12 mouse cellular contexts compared by ENCODE assay signal in the genomic region with DNA sequence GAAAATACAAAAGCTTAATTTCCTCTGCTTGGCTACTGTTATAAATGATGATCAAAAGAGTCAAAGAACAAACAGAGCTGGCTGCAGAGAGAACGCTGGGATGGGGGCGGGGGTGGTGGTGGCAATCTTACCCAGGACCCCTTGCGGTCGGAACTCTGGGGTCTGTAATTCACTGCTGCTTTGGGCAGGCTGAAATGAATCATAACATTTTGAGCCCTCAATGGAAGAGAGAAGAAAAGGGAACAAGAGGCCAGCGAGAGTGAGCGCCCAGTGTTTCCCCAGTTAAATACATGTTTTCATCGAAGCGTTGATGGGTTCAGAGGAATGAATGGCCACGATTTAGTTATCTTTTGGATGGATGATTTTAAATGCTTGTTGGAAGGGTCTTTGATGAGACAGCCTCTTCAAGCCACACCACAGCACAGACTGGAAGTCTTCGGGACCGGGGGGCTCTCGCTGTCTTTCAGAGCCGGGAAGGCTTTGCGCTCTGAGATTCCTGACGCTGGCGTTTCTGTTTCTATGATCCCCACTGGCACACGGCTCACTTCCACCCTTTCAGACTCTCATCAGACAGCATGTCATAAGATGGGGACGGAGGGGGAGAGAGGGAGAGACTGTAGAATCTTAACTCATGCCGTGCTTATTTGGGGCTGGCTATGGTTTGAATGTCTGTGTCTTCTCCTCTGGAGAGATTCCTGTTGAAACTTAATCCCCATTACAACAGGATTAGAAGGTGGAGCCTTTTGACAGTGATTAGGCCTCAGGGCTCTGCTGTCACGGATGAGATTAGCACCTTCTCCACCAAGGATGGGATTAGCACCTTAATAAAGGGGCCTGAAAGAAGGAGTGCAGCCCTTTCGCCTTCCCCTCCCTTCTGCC. TPM values are rescaled to one million over a fixed set of nuclear protein-coding genes. Genes with fewer than 3 reads are reported as not detected.
DNase-seq lines count a peak whose midpoint lies in the region; ATAC-seq lines count a peak whose summit lies in the region.
"Had no signal": no experiment of that assay in that cellular context is flagged by ENCODE, and none has a peak within 500 bp of the region (broad histone marks: within the 10 kb centered on the region; RNA-seq: fewer than 3 reads in every experiment).

No protein-coding gene starts in this region.

- ATAC-seq in heart, embryonic 11.5 days (replicated peaks; ENCODE audit: insufficient number of reproducible peaks, low FRiP score, low TSS enrichment): no peak
- 0 out of 2 replicates have a peak, but pooled peaks have one; percentile 70 for ATAC-seq in forebrain, embryonic 13.5 days
- no peak for ATAC-seq in limb, embryonic 15.5 days (ENCODE audit: insufficient number of reproducible peaks, low FRiP score, low TSS enrichment, low read depth)
- no peak for ATAC-seq in monocyte, adult 5-6 weeks (replicated peaks; ENCODE audit: insufficient number of reproducible peaks, low FRiP score, low TSS enrichment, poor library complexity, severe bottlenecking)
- ATAC-seq: activated CD4-positive, CD25-positive, alpha-beta regulatory T cell, adult 4 months had no signal

- H3K9ac ChIP-seq in heart, embryonic 11.5 days (ENCODE audit: low read depth, low read length): peak overlapping the region; percentile 58
- peak overlapping the region; percentile 60 for H3K9ac ChIP-seq in forebrain, embryonic 13.5 days
- peak overlapping the region; percentile 17; the same call in 1 of the 2 replicates for H3K9ac ChIP-seq in limb, embryonic 15.5 days

- H3K4me2 ChIP-seq in heart, embryonic 11.5 days: peak overlapping the region; percentile 73
- peak overlapping the region; percentile 63 for H3K4me2 ChIP-seq in forebrain, embryonic 13.5 days
- peak overlapping the region; percentile 41 for H3K4me2 ChIP-seq in limb, embryonic 15.5 days

- DNase-seq in heart, postnatal 36 days: no peak
- peak; percentile 14 for DNase-seq in Muller cell, postnatal 12 days (ENCODE audit: inconsistent ontology term)
- no peak for DNase-seq in adipocyte (ENCODE audit: low spot score)
- no peak for DNase-seq in thymus, postnatal 25 days
- DNase-seq: kidney, adult 9 months; right cerebral cortex, postnatal 14 days had no signal

- 8% methylated on average over 21 of the region's 21 CpGs for WGBS in heart, embryonic 11.5 days (ENCODE audit: insufficient replicate concordance)
- under 1% methylated on average over 21 of the region's 21 CpGs for WGBS in forebrain, embryonic 13.5 days
- WGBS in limb, embryonic 15.5 days: 11% methylated on average over 21 of the region's 21 CpGs

- H3K4me3 ChIP-seq in heart, embryonic 11.5 days (ENCODE audit: low read depth, low read length): peak overlapping the region; percentile 41
- peak overlapping the region; percentile 32 for H3K4me3 ChIP-seq in forebrain, embryonic 13.5 days
- H3K4me3 ChIP-seq in limb, embryonic 15.5 days: peak overlapping the region; percentile 10; the same call in 1 of the 2 replicates

- no peak overlapping the region for H3K27ac ChIP-seq in heart, embryonic 11.5 days (ENCODE audit: low read depth, low read length)
- H3K27ac ChIP-seq in forebrain, embryonic 13.5 days: no peak overlapping the region
- no peak overlapping the region for H3K27ac ChIP-seq in limb, embryonic 15.5 days
- H3K27ac ChIP-seq: macrophage had no signal

- intact Hi-C loops in heart, postnatal 36 days (cut with DNase I): no loop called here

- H3K9me3 ChIP-seq in heart, embryonic 11.5 days (replicated peaks; ENCODE audit: control insufficient read depth, low read length): no peaks in the 10 kb centered on the region
- no peaks in the 10 kb centered on the region for H3K9me3 ChIP-seq in forebrain, embryonic 13.5 days (replicated peaks)
- H3K9me3 ChIP-seq in limb, embryonic 15.5 days: no peaks in the 10 kb centered on the region

- H3K27me3 ChIP-seq in heart, embryonic 11.5 days (ENCODE audit: control insufficient read depth, insufficient read depth, low read length): peaks cover 17% of the 10 kb centered on the region
- peaks cover 81% of the 10 kb centered on the region for H3K27me3 ChIP-seq in forebrain, embryonic 13.5 days
- peaks cover 18% of the 10 kb centered on the region; the same call in 1 of the 2 replicates for H3K27me3 ChIP-seq in limb, embryonic 15.5 days

- peaks cover 4% of the 10 kb centered on the region; the same call in 1 of the 2 replicates for H3K4me1 ChIP-seq in heart, embryonic 11.5 days (ENCODE audit: control insufficient read depth, insufficient read depth, low read length)
- H3K4me1 ChIP-seq in forebrain, embryonic 13.5 days: peaks cover 13% of the 10 kb centered on the region
- H3K4me1 ChIP-seq in limb, embryonic 15.5 days: no peaks in the 10 kb centered on the region; the same call in none of the 2 replicates

- H3K36me3 ChIP-seq in heart, embryonic 11.5 days (ENCODE audit: control insufficient read depth, insufficient read depth, low read length): no peaks in the 10 kb centered on the region
- H3K36me3 ChIP-seq in forebrain, embryonic 13.5 days (ENCODE audit: poor library complexity, severe bottlenecking): no peaks in the 10 kb centered on the region
- no peaks in the 10 kb centered on the region for H3K36me3 ChIP-seq in limb, embryonic 15.5 days

RNA-seq across cellular contexts. Expression of gene Msx2, which starts 17.8 kb away (rescaled TPM):
- polyA plus RNA-seq in heart, embryonic 11.5 days (2014; fragmentation: Nextera tagmentation; extraction: Ambion mirVana): 10.8 and 10.9 TPM in 2 replicates
- total RNA-seq in heart, postnatal 36 days (2021): under 1 TPM; 0.62 to 0.67 TPM
- 1.2 and 1.8 TPM in 2 replicates for polyA plus RNA-seq in forebrain, embryonic 13.5 days (2015; fragmentation: Nextera tagmentation; extraction: Ambion mirVana)
- 22.7 and 25.4 TPM in 2 replicates for polyA plus RNA-seq in limb, embryonic 15.5 days (2015; fragmentation: Nextera tagmentation; extraction: Ambion mirVana)
- total RNA-seq in monocyte, adult 5-6 weeks (2017): not detected in 3 replicates
- polyA plus RNA-seq: activated CD4-positive, CD25-positive, alpha-beta regulatory T cell, adult 4 months; macrophage had no signal
